Mouse (Mus musculus) NIH3T3 (cell line): ENCODE measurements around the gene Olfr672.
"Not testable (repeated sequence)": the region's sequence is repeated elsewhere in the genome, so short reads cannot be mapped to it uniquely, and the experiment has no call there.

Experiments
- DNase-seq: peaks from one replicate; pipeline ENCODE4 v3.0.0-alpha.2; 2012; ENCODE audit warnings: low read depth

The Olfr672 gene

DNA sequence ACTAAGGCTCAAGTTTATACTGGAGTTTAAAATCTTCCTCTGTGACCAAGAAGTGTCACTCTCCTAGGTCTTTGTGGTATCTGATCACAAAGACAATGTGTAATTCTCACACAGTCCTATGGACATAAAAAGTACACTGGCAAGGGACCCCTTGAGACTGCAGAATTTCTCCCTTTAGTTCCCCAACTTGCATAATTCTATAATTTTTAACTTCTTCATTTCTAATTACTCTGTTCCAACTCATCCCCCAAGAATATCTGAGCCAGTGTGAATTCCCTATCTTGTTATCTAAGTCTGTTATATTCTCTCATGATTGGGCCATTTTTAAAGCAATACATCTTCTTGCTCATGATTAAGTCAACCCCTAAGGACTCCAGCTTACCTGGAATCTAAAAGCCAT is at the start of gene Olfr672:
Gene Olfr672 (minus strand): TSS at position 101 of the 400 bp plus-strand sequence.
- no peak for DNase-seq

DNA sequence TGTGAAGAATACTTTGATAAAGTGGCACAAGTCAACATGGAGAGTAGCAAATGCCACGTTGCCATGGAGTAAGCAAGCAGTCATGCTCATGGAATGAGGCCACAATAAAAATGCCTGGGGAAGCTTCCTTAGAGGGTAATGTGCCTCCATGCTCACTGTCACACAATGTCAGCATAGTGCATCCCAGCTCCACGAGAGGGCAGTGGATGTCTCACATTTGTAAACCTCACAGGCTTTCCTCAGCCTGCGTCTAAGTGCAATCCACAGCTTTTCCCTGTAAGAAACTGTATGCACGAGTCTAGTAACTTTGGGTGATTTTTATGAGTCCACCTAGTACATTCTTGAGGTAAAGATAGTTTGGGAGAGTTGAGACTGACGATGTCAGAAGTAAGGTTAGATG is 32.0 kb upstream of the Olfr672 start:
- DNase-seq: peak; percentile 39

DNA sequence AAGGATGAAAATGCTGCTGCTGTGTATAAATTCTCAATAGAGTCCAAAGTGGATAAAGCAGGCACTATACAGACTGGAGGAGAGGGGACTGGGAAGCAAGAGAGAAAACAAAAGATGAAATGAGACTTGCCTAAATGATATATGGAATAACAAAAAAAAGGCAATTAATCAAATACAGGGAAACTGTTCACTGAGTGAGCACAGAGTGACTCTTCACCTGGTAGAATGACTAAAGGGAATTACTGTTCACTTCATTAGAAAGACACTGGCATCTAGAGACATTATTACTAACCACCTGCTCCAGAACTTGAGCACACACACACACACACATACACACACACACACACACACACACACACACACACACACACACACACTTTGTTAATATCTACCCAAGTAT is 30.6 kb upstream of the Olfr672 start, which contains the start of gene Olfr676:
Gene Olfr676 (plus strand): TSS at position 301 of the 400 bp plus-strand sequence.
- no peak for DNase-seq

DNA sequence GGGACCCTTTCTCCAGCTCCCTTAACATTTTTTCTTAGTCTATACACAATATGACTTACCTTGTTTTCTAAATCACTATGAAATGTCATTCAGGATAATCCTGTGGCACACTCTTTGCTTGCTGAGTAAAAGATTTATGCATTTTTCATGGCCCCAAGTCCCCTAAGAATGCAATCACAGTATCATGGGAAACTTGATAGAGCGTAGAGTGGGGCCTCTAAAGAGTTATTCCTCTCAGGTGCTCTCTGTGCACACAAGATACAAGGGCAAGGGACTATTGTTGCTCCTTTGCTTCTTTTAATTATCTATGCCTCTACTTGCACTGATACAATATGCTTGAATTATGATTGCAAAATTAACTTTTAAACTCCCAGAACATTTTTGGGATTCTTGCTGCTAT is 26.5 kb upstream of the Olfr672 start, which contains the start of gene Olfr675:
Gene Olfr675 (minus strand): TSS at position 101 of the 400 bp plus-strand sequence.
- no peak for DNase-seq

DNA sequence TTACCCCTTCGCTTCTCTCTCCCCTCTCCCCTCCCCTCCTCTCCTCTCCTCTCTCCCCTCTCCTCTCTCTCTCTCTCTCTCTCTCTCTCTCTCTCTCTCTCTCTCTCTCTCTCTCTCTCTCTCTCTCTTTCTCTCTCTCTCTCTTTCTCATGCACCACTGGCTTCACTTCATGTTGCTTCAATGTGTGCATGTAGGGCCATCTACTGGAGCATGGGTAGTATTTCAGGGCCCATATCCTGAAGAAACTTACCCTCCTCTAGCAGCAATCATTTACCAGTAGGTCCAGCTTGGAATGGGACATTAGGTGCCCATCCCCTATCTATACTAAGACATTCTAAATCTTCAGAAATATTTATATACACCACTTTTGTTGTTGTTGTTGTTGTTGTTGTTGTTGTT is 20.7 kb upstream of the Olfr672 start:
- DNase-seq: peak; percentile 60

DNA sequence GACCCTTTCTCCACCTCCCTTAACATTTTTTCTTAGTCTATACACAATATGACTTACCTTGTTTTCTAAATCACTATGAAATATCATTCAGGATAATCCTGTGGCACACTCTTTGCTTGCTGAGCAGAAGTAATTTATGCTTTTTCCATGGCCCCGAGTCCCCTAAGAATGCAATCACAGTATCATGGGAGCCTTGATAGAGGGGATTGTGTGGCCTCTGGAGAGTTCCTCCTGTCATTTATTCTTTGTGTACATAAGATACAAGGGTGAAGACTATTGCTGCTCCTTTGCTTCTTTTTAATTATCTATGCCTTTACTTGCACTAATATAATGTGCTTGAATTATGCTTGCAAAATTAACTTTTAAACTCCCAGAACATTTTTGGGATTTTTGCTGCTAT is 22.8 kb downstream of the Olfr672 start, which contains the start of gene Olfr671:
Gene Olfr671 (minus strand): TSS at position 101 of the 400 bp plus-strand sequence.
- no peak for DNase-seq

DNA sequence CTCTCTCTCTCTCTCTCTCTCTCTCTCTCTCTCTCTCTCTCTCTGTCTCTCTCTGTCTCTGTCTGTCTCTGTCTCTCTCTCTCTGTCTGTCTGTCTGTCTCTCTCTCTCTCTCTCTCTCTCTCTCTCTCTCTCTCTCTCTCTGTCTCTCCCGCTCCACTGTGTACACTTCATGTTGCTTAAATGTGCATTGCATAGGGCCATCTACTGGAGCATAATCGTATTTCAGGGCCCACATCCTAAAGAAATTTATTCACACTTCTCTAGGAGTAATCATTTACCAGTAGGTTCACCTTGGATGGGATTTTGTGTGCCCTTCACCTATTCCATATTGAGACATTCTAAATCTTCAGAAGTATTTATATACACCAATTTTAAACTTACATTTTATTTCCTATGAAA is 29.3 kb downstream of the Olfr672 start:
- DNase-seq: peak; percentile 41

DNA sequence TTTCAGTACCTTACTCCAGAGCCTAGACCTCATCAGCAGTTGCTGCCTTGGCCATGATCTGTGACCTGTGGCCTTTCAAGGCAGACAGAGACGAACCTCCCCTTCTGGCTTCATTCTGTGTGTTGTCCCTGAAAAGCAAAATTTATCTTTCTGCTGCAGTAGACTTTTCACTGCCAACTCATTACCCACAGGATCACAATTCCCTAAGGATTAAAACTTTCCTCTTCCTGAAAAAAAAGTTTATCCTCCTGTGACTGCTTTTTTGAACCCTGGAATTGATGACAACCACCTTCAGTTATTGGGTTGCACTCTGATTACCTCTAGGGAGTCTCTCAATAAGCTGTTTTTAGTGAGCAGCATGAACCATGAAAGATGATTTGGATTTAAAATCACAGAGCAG is 39.3 kb downstream of the Olfr672 start, which contains the start of gene Olfr670:
Gene Olfr670 (minus strand): TSS at position 101 of the 400 bp plus-strand sequence.
- no peak for DNase-seq

DNA sequence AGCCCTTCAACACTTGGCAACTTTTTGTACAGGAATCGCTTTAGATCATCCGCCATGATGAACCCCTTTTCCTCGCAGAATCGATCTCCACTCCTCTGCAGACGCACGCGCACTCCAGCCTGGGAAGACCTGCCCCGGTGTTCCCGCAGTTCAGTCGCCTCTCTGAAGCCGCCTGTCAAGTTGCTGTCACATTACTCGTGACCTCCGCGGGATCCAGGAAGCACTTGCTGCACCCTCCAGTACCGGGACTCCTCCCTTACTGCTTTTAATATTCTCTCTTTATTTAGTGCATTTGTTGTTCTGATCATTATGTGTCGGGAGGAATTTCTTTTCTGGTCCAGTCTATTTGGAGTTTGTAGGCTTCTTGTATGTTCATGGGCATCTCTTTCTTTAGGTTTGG is 51.6 kb downstream of the Olfr672 start:
- DNase-seq: not testable (repeated sequence)
